Mouse (Mus musculus) splenic B cell, adult 2 months (primary cell): Measurements from ENCODE around the gene Snx32.
"Not testable (repeated sequence)": the region's sequence is repeated elsewhere in the genome, so short reads cannot be mapped to it uniquely, and the experiment has no call there.

Experiments used
- DNase-seq: peaks from one replicate; pipeline ENCODE4 v3.0.0-alpha.2; 2011; ENCODE audit warnings: low read depth, low spot score
- H3K27me3 ChIP-seq: 2 replicates; pipeline ENCODE4 v1.6.1; 2012; ENCODE audit warnings: mild to moderate bottlenecking, low read length, moderate library complexity, mixed read lengths; ENCODE audit not compliant: control insufficient read depth, poor library complexity, insufficient read depth, severe bottlenecking
- H3K36me3 ChIP-seq: 2 replicates; pipeline ENCODE4 v1.6.1; 2012; ENCODE audit warnings: mild to moderate bottlenecking, low read length, moderate library complexity, mixed read lengths; ENCODE audit not compliant: control insufficient read depth, poor library complexity, insufficient read depth, severe bottlenecking

Gene Snx32

GRCm38 (mm10) chr19:5490898-5491708, 19.2 kb downstream of the Snx32 start:
- H3K36me3 ChIP-seq: peaks cover 14% of the 10 kb centered on the region

GRCm38 (mm10) chr19:5490313-5490897, 19.9 kb downstream of the Snx32 start, which contains the start of gene Cfl1:
Gene Cfl1, plus strand, starts transcription at chr19:5490455.
- peak; percentile 96 for DNase-seq
- Histone ChIP-seq H3K27me3 (no peaks in the 10 kb centered on the region), H3K36me3 (peaks cover 14% of the 10 kb centered on the region)

More at GRCm38 (mm10) chr19:5490898-5491708, 19.2 kb downstream of the Snx32 start:
- peak; percentile 91 for DNase-seq
- no peaks in the 10 kb centered on the region for H3K27me3 ChIP-seq

GRCm38 (mm10) chr19:5489721-5490120, 20.6 kb downstream of the Snx32 start:
- not testable (repeated sequence) for DNase-seq, H3K27me3 ChIP-seq
- peaks cover 12% of the 10 kb centered on the region for H3K36me3 ChIP-seq

- DNase-seq: peak; percentile 96
- no peaks in the 10 kb centered on the region for H3K27me3 ChIP-seq
These were observed 21.3 kb downstream of the Snx32 start for GRCm38 (mm10) chr19:5488878-5489571.

GRCm38 (mm10) chr19:5487768-5488550, 22.4 kb downstream of the Snx32 start, which contains the start of gene Mus81:
Gene Mus81, minus strand, starts transcription at chr19:5488402.
- peak; percentile 97 for DNase-seq

More at GRCm38 (mm10) chr19:5488878-5489571, 21.3 kb downstream of the Snx32 start:
- peaks cover 12% of the 10 kb centered on the region for H3K36me3 ChIP-seq

GRCm38 (mm10) chr19:5486771-5487170, 23.6 kb downstream of the Snx32 start:
- H3K27me3 ChIP-seq: no peaks in the 10 kb centered on the region
- peaks cover 3% of the 10 kb centered on the region; the same call in 1 of the 2 replicates for H3K36me3 ChIP-seq
- DNase-seq: no peak

More at GRCm38 (mm10) chr19:5487768-5488550, 22.4 kb downstream of the Snx32 start, which contains the start of gene Mus81:
- Histone ChIP-seq H3K27me3 (no peaks in the 10 kb centered on the region), H3K36me3 (peaks cover 8% of the 10 kb centered on the region)

- no peak for DNase-seq
- Histone ChIP-seq H3K27me3 (no peaks in the 10 kb centered on the region), H3K36me3 (peaks cover 3% of the 10 kb centered on the region; the same call in 1 of the 2 replicates)
These were observed 24.1 kb downstream of the Snx32 start for GRCm38 (mm10) chr19:5486286-5486685.

GRCm38 (mm10) chr19:5485821-5486220, 24.5 kb downstream of the Snx32 start:
- peaks cover 3% of the 10 kb centered on the region; the same call in 1 of the 2 replicates for H3K36me3 ChIP-seq
- no peak for DNase-seq
- H3K27me3 ChIP-seq: no peaks in the 10 kb centered on the region

- Histone ChIP-seq H3K36me3 (peaks cover 3% of the 10 kb centered on the region; the same call in 1 of the 2 replicates), H3K27me3 (no peaks in the 10 kb centered on the region)
- DNase-seq: no peak
These were observed 25.0 kb downstream of the Snx32 start for GRCm38 (mm10) chr19:5485371-5485770.

- no peak for DNase-seq
- Histone ChIP-seq H3K27me3 (no peaks in the 10 kb centered on the region), H3K36me3 (peaks cover 3% of the 10 kb centered on the region; the same call in 1 of the 2 replicates)
These were observed 25.8 kb downstream of the Snx32 start for GRCm38 (mm10) chr19:5484496-5484895.

GRCm38 (mm10) chr19:5483386-5484359, 26.7 kb downstream of the Snx32 start:
- DNase-seq: no peak
- no peaks in the 10 kb centered on the region for H3K27me3 ChIP-seq
- peaks cover 3% of the 10 kb centered on the region; the same call in 1 of the 2 replicates for H3K36me3 ChIP-seq

GRCm38 (mm10) chr19:5481398-5481797, 28.9 kb downstream of the Snx32 start:
- H3K36me3 ChIP-seq: peaks cover 3% of the 10 kb centered on the region; the same call in 1 of the 2 replicates
- no peaks in the 10 kb centered on the region for H3K27me3 ChIP-seq
- no peak for DNase-seq

- no peak for DNase-seq
- Histone ChIP-seq H3K27me3 (no peaks in the 10 kb centered on the region), H3K36me3 (peaks cover 3% of the 10 kb centered on the region; the same call in 1 of the 2 replicates)
These were observed 30.3 kb downstream of the Snx32 start for GRCm38 (mm10) chr19:5480016-5480415.
